Mouse (Mus musculus): ENCODE measurements around the gene Ldlrad1. TPM values are rescaled to one million over a fixed set of nuclear protein-coding genes. Genes with fewer than 3 reads are reported as not detected.

Ldlrad1 gene
- total RNA-seq, 1 experiment from 2014 or later: 0.30 TPM

Other genes starting within 250 kb of the Ldlrad1 start
- gene Mrpl37, start 142.3 kb upstream of the Ldlrad1 start, total RNA-seq (2021): 92.2 and 107 TPM in 2 replicates
- gene Cyb5rl, start 142.2 kb upstream of the Ldlrad1 start, total RNA-seq (2021): 18.7 and 29.8 TPM in 2 replicates
- gene Cdcp2, start 112.3 kb upstream of the Ldlrad1 start, total RNA-seq (2021): not detected in 2 replicates
- 418 and 440 TPM in 2 replicates for gene Tmem59, start 30.8 kb upstream of the Ldlrad1 start, total RNA-seq (2021)
- 28.9 and 34.6 TPM in 2 replicates for gene Tceanc2, start 30.1 kb upstream of the Ldlrad1 start, total RNA-seq (2021)
- 36.0 and 46.9 TPM in 2 replicates for gene Lrrc42, start 44.4 kb downstream of the Ldlrad1 start, total RNA-seq (2021)
- gene Hspb11, start 44.4 kb downstream of the Ldlrad1 start, total RNA-seq (2021): 18.1 and 26.8 TPM in 2 replicates
- gene Dio1, start 98.0 kb downstream of the Ldlrad1 start, total RNA-seq (2021): 2.5 TPM in 1 of 2 replicates, not detected in the other
- 85.7 and 117 TPM in 2 replicates for gene Yipf1, start 105.2 kb downstream of the Ldlrad1 start, total RNA-seq (2021)
- gene Ndc1, start 158.6 kb downstream of the Ldlrad1 start, total RNA-seq (2021): 12.3 and 14.2 TPM in 2 replicates
- 0.79 TPM in 1 of 2 replicates, not detected in the other for gene Glis1, start 225.4 kb downstream of the Ldlrad1 start, total RNA-seq (2021)

Measured in adrenal gland, postnatal 25 days (tissue).